Mouse (Mus musculus) spleen, adult 18-20 months (tissue): ENCODE data around the gene Cux1.
A peak's percentile ranks its signal among the peaks of the same experiment; 100 is the strongest.
"Not testable (repeated sequence)": the region's sequence is repeated elsewhere in the genome, so short reads cannot be mapped to it uniquely, and the experiment has no call there.

Experiments used
- DNase-seq, 2 experiments: peaks; one replicate each; pipeline ENCODE4 v3.0.0; 2022; ENCODE audit warnings: mixed read lengths in 2 of 2

Cux1 gene

GRCm38 (mm10) chr5:136243851-136244761 lies 323.2 kb downstream of the Cux1 start:
- DNase-seq: peak in 1 of 2 experiments; percentile 34

GRCm38 (mm10) chr5:136241161-136241560 lies 326.1 kb downstream of the Cux1 start:
- DNase-seq: peak in 1 of 2 experiments; percentile 32

- no peak for DNase-seq
These were observed 326.9 kb downstream of the Cux1 start for GRCm38 (mm10) chr5:136240381-136240780.

DNA sequence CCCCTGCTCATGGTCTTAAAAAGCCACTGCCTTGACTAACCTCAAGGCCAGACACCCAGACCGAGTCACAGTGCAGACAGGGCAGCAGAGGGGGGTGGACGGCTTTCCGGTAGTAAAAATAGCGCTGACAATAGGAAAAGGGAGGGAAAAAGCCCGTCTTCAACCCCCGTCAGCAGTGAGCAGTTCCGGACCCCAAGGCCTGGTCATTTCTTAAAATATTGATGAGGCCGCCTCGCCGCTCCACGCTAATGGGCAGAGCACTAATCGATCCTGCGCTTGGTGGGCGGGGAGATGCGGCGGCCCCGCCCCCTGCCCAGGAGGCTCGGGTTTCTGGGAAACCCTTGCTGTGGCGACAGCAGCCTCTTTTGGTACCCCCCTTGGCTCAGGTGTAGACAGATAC lies 329.7 kb downstream of the Cux1 start:
- no peak for DNase-seq

- DNase-seq: no peak
These were observed 330.7 kb downstream of the Cux1 start for GRCm38 (mm10) chr5:136236611-136237010.

DNA sequence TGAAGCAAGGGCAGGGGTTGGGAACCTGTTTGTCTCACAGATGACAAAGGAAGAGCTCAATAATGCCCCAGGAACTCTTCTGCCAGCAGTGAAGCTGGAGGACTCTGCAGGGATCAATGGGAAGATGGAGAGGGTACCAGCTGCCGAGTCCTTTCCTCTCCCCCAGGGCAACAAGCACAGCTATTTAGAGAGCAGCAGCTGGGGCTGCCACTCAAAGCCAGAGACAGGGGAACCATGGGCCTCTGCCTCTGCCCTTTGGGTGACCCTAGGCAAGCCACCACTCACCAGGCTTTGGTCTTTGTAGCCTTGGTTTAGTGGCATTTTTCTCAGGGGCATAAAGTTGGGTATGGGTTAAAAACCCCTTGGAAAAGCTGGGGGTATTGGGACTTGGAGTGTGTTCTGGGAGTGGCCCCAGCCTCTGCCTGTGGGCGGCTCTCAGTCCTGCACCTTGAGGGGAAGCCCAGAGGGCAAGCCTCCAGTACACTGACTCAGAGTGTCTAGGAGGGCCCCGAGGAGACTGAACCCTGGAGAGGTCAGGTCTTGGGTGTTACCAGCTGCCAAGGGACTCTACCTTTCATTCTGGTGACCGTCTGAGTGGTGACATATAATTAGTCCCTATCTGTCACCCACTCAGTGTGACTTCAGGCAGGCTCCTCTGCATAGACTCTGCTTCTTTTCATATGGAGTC lies 336.8 kb downstream of the Cux1 start:
- DNase-seq: no peak

DNA sequence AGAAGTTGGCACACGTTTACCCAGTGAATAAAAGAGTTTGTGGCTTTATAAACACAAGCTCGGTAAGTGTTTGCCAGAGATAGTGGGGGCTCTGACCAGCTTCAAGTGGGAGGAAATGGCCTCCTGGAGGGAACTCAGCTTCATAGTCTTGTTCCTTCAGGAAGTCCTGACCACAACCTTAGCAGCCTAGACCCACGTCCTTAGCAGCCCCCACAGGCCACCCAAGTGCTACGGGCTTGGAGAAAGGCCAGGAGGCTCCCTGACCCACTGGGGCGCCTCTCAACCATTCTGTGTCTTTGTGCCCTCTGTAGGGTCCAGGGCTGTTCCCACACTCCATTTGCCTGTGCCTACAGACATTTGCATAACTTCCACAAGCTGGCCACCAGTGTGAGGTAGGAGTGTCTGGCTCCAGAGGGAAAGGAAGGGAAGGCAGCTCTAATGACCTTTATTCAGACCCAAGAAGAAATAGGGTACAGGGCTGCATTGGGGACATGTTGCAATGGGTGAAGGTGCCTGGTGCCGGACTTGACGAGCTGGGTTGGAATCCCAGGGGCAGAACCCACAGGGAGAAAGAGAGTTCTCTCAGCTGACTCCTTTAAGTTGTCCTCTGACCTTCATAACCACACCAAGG lies 340.9 kb downstream of the Cux1 start:
- no peak for DNase-seq

DNA sequence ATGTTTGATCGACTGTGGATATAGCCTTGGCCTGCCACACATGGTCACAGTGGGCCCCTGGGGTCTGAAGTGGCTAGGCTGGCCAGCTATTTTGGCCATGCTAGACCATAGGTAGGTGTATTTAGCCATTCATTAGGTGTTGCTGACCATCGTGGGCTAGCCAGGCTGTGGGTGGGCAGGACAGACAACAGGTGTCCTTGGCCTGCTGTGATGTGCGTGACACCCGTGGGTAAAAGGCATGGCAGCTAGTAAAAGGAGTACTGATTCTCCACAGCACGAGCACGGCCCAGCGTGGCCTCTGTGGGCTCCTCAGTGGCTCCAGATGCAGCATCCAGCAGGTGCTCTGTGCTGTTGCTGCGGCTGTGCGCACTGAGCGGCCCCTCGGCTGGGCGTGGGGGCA lies 348.7 kb downstream of the Cux1 start:
- no peak for DNase-seq

GRCm38 (mm10) chr5:136217932-136218381 lies 349.3 kb downstream of the Cux1 start:
- no peak for DNase-seq

DNA sequence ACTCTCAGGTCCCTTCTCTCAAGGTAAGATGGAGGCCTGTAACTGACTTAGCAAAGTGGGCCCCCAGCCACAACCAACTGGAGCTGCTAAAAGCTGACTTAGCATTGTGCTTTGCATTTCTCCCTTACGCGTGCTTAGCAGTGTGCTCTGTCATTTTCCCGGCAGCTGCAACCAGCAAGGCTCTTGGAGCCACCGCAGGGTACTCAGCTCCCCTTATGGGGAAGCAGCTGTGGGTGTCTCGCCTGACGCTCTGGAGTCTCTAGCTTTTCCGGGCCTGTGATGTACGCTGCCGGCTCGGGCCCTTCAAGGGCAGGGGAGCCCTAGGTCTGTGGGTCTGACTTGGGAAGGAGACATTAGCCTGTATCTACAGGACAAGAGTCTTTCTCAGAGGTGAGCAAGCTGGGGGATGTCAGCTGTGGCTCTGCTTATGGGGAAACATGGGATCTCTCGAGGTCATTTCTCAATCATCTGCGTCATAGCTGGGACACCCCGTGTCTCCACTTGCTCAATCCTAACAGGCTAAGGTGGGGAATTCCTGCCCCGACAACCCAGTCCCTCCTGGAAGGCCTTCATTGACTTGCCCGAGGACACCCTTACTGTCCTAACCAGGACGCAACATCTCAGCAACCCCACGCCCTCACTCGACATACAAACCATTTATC lies 350.2 kb downstream of the Cux1 start:
- no peak for DNase-seq

DNA sequence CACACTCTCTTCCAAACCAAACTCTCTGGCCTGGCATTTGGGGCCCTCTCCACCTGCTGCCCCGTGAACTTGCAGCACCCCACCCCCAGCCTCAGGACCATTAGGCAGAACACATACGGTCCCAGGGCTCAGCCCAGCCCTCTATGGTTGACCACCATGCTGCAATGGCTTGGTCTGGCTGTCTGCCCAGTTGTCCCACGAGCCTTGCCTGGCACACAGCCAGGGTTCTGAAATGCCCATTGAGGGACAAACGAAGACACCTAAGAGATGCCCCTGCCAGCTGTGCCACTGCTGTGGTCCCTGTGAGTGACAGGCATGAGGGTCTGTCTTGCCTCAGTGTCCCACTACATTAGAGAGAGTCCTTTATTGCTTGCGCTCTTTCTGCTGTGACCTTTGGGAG lies 351.3 kb downstream of the Cux1 start:
- DNase-seq: no peak

DNA sequence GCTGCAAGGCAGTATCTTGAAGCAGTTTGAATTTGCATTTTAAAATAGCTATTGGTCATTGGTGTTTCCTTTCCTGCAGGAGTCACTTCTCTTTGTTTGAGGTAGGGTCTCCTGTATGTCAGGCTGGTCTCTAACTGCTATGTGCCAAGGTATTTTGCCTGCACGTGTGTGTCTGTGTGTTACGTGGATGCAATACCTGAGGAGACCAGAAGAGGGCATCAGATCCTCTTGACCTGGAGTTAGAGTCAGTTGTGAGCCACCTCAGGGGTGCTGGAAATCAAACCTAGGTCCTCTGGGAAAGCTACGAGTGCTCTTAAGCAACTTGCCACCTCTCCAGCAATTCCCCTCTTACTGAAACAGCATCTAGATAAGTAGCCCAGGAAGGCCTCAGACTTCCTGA lies 352.1 kb downstream of the Cux1 start:
- DNase-seq: no peak

DNA sequence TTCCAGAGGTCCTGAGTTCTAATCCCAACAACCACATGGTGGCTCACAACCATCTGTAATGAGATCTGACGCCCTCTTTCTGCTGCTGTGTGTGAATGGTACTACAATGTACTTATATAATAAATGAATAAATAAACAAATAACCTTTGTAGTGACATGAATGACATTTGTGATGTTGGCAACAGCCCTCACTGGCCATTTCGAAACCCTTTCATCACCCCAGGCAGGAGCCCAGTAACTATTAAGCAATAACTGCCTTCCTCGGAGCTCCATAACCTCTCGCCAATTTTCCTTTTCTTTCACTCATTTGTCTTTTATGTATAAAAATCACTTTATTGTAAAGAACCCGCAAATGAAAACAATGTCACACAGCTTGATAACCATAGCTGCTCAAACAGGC lies 353.6 kb downstream of the Cux1 start:
- no peak for DNase-seq

- no peak for DNase-seq
These were observed 354.6 kb downstream of the Cux1 start for GRCm38 (mm10) chr5:136212716-136213115.

DNA sequence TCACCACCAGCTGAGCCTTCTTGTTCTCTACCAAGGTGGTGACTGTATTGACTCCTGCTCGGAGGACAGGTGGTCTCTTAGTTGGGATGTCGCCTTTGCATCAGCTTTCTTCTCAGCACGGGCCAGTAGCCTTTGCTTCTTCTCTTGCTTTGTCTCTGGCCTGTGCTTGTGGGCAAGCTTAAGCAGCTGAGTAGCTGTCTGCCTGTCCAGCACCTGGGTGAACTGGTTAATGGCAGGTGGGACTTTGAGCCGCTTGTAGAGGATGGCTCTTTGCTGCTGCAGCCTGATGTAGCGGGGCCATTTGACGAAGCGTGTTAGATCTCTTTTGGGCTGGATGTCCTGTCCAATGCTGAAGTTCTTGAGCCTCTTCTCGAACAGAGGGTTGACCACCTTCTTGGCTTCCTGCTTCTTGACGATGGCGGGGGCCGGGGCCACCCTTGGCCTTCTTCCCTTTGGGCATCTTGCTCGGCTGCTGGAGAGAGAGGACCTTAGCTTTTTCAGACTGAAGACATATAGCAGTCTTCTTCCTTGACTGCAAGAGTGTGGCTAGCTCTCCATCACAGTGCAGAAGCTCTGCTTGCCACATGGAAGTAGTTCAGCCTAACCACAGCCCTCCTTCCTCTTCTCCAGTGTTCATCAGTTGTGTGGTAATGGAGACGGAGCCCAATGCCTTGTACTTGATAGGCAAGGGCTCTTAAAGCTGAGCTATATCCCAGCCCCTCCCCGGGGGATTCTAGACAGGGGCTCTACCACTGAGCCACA lies 355.8 kb downstream of the Cux1 start:
- not testable (repeated sequence) for DNase-seq

GRCm38 (mm10) chr5:136210549-136210948 lies 356.7 kb downstream of the Cux1 start:
- no peak for DNase-seq

- peak; percentile 16 to 65 for DNase-seq
These were observed 365.5 kb downstream of the Cux1 start for GRCm38 (mm10) chr5:136201832-136202231.

GRCm38 (mm10) chr5:136199526-136199925 lies 367.8 kb downstream of the Cux1 start:
- peak in 1 of 2 experiments; percentile 27 for DNase-seq

GRCm38 (mm10) chr5:136198474-136199391 lies 368.6 kb downstream of the Cux1 start, which contains the start of gene Prkrip1:
Prkrip1 (minus strand) TSS chr5:136198963.
- peak; percentile 90 to 95 for DNase-seq
